Mouse (Mus musculus) adrenal gland (tissue): ENCODE data around the gene Lat2.

Experiments
- intact Hi-C: fragments of 180-260 bp; cut with DNase I; formaldehyde crosslinking; loops from one replicate; pipeline ENCODE4 v1.15.1; 2025

Lat2 gene

GRCm38 (mm10) chr5:134614296-134614695, 529 bp downstream of the Lat2 start:
- intact Hi-C loops = no loop called here

- intact Hi-C loops = no loop called here
These were observed 1.1 kb downstream of the Lat2 start for GRCm38 (mm10) chr5:134613727-134614126.

GRCm38 (mm10) chr5:134611810-134612521, 2.9 kb downstream of the Lat2 start:
- intact Hi-C loops = no loop called here

- intact Hi-C loops = no loop called here
These were observed 4.7 kb downstream of the Lat2 start for GRCm38 (mm10) chr5:134609916-134610643.

GRCm38 (mm10) chr5:134607121-134607520, 7.7 kb downstream of the Lat2 start:
- intact Hi-C loops = no loop called here

GRCm38 (mm10) chr5:134606314-134606713, 8.5 kb downstream of the Lat2 start:
- intact Hi-C loops = no loop called here

GRCm38 (mm10) chr5:134604376-134604775, 10.4 kb downstream of the Lat2 start:
- intact Hi-C loops = no loop called here

GRCm38 (mm10) chr5:134597711-134598110, 17.1 kb downstream of the Lat2 start:
- intact Hi-C loops = no loop called here

GRCm38 (mm10) chr5:134593093-134593492, 21.7 kb downstream of the Lat2 start:
- intact Hi-C loops = no loop called here

- intact Hi-C loops = no loop called here
These were observed 22.7 kb downstream of the Lat2 start for GRCm38 (mm10) chr5:134592026-134592581.

- intact Hi-C loops = loop anchor here (5.0 kb wide), 1 partner anchor 32 kb away; no protein-coding TSS in a partner anchor
These were observed 24.9 kb downstream of the Lat2 start for GRCm38 (mm10) chr5:134589900-134590299.

- intact Hi-C loops = loop anchor here (5.0 kb wide), 1 partner anchor 38 kb away; no protein-coding TSS in a partner anchor
These were observed 30.0 kb downstream of the Lat2 start for GRCm38 (mm10) chr5:134584798-134585197.

- intact Hi-C loops = loop anchor here (2.0 kb wide), 1 partner anchor 77 kb away; no protein-coding TSS in a partner anchor
These were observed 31.0 kb downstream of the Lat2 start for GRCm38 (mm10) chr5:134583884-134584213.

GRCm38 (mm10) chr5:134583006-134583883, 31.6 kb downstream of the Lat2 start:
- intact Hi-C loops = loop anchor here (2.0 kb wide), 1 partner anchor 76 kb away; no protein-coding TSS in a partner anchor

GRCm38 (mm10) chr5:134582221-134582907, 32.5 kb downstream of the Lat2 start:
- intact Hi-C loops = loop anchor here (2.0 kb wide), 1 partner anchor 76 kb away; no protein-coding TSS in a partner anchor

GRCm38 (mm10) chr5:134581146-134581545, 33.7 kb downstream of the Lat2 start, which contains the start of gene Rfc2:
Gene Rfc2 (plus strand): TSS chr5:134581366.
- intact Hi-C loops = no loop called here

- intact Hi-C loops = loop anchor here (5.0 kb wide), 1 partner anchor 37 kb away; no protein-coding TSS in a partner anchor
These were observed 35.7 kb downstream of the Lat2 start for GRCm38 (mm10) chr5:134579135-134579534.

- intact Hi-C loops = loop anchor here (5.0 kb wide), 1 partner anchor 35 kb away; no protein-coding TSS in a partner anchor
These were observed 37.3 kb downstream of the Lat2 start for GRCm38 (mm10) chr5:134577534-134577933.

- intact Hi-C loops = loop anchor here (5.0 kb wide), 1 partner anchor 34 kb away; no protein-coding TSS in a partner anchor
These were observed 38.2 kb downstream of the Lat2 start for GRCm38 (mm10) chr5:134576517-134577220.
